Mouse (Mus musculus) embryo, embryonic 11 days (tissue): Measurements from ENCODE around the gene Gna11.

ENCODE experiments used
- DNase-seq: peaks from one replicate; pipeline ENCODE4 v3.0.0-alpha.2; 2015

Gna11 gene

DNA sequence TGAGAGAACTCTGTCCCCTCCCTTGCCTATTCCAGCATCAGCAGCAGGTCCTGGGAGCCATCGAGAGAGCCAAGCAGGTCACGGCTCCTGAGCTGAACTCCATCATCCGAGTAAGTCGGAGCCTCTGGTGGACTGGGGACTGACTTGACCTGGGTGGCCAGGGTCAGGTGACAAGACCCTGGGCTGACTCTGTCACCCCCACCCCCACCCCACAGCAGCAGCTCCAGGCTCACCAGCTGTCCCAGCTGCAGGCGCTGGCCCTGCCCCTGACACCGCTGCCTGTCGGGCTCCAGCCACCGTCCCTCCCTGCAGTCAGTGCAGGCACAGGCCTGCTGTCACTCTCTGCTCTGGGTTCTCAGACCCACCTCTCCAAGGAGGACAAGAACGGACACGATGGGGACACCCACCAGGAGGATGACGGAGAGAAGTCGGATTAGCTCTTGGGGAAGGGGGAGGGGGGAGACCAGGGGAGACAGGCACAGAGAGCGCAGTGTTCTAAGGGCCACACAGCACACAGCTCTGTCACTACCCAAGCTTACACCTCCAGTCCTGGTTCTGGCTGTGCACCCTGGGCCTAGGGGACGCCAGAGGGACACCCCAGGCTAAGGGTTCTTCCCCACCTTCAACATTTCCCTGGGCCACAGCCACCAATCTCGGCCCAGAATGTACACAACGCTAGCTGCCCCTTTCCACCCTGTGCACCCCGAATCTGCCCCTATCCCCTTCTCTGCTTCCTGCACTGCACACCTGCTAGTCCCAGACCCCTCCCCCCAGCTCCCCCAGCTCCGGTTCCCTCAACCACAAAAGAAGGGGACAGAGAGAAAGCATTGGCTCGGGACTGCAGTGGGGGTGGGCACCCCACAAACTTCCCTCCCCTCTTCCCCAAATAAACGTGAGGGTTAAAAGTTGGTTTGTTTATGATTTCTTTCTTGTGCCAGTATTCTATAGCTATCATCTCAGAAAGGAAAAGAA, 20.6 kb upstream of the Gna11 start:
- no peak for DNase-seq

DNA sequence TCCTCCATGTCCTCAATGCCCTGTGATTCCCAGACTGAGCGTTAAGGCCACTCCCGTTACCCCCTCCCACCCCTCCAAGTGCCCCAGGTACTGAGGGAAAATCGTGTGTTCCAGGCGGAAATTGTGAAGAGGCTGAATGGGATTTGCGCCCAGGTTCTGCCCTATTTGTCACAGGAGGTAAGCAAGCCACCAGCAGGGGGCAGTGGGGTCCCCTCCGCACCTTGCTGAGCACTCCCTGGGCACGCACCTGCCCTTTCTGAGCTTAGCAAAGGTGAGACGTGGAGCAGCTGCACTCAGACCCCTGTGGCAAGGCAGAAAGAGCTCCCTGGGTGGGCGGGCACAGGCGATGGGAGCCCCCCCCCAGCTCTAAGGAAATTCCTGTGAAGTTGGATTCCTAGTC, 19.7 kb upstream of the Gna11 start:
- DNase-seq: peak; percentile 78

- peak; percentile 71 for DNase-seq
These were observed 19.2 kb upstream of the Gna11 start for GRCm38 (mm10) chr10:81564216-81564615.

DNA sequence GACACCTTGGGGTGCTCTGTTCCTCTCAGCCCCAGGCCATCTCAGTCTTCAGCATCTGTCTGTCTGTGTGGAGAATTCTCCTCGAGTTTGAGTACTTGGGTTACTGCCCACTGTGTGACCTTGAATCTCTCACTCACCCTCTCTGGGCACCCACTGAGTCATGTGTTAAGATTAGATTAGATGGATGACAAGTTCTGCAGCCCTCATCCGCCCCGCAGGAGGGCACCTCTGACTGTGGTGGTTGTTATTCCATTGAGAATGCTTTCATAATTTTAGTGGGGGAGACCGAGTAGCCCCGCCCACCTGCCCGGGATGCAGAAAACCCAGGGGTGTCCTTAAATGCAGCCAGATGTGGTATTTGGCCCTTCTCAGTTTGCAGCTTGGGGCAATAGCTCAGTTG, 18.5 kb upstream of the Gna11 start:
- no peak for DNase-seq

DNA sequence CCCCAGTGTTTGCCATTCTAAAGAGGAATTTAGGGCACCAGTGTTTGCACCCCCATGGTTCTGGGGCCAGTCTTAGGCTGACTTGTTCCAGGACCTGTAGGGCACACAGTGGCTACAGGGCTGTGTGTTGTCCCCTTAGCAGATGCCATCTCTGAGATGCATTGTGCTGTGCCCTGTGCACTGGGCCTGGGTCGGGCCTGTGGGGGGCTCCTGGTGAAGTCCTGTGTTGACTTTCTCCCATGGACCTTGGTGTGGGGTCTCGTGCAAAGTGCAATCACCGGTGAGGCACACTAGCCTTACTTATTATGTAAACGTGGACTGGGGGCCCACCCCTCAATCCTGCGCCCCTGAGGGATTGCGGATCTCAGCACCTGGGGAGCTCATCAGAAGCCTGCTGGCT, 17.4 kb upstream of the Gna11 start:
- no peak for DNase-seq

GRCm38 (mm10) chr10:81560719-81561459, 15.9 kb upstream of the Gna11 start:
- peak; percentile 60 for DNase-seq

GRCm38 (mm10) chr10:81559627-81560539, 14.9 kb upstream of the Gna11 start:
- peak; percentile 46 for DNase-seq

DNA sequence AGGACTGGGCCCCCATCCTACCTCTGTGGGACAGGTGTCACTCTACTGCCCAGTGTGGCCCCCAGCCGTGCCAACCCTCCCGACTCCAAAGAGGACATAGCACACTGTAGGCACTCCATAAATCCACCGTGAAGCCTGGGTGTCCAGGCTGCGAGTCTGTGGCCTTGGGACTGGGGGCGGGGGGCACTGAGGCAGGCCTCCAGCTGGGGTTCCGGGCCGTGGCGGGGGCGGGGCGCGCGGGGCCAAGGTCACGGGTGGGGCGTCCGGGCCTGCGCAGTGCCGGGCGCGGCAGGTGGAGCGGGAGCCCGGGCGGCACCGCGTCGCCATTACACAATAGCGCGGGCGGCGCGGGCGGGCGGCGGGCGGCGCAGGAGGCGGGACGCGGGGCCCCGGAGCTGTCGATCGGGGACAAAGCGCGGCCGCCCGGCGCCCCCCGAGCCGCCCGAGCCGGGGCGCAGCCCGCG, 14.2 kb upstream of the Gna11 start, which contains the start of gene Aes:
Gene Aes, plus strand, starts transcription at position 326 of the 464 bp plus-strand sequence.
- peak; percentile 76 for DNase-seq

- DNase-seq: no peak
These were observed 12.5 kb upstream of the Gna11 start for GRCm38 (mm10) chr10:81557491-81557890.

DNA sequence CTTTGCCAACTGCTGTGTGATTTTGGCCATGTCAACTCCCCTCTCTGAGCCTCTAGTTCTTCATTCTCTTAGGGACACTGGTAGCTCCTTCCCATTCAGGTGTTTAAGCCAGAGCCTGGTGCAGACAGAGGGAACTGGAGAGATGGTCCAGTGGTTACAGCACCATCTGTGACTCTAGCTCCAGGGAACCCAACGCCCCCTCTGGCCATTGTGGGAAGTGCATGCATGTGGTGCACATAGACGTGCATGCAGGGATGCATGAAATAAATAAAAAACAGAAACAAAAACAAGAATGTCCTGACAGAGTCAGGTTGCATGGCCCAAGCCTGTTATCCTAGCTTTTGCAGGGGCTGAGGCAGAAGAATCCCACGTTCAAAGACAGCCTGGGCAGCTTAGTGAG, 11.3 kb upstream of the Gna11 start:
- DNase-seq: no peak

- no peak for DNase-seq
These were observed 9.1 kb upstream of the Gna11 start for GRCm38 (mm10) chr10:81553807-81554755.

GRCm38 (mm10) chr10:81553232-81553631, 8.2 kb upstream of the Gna11 start:
- no peak for DNase-seq

DNA sequence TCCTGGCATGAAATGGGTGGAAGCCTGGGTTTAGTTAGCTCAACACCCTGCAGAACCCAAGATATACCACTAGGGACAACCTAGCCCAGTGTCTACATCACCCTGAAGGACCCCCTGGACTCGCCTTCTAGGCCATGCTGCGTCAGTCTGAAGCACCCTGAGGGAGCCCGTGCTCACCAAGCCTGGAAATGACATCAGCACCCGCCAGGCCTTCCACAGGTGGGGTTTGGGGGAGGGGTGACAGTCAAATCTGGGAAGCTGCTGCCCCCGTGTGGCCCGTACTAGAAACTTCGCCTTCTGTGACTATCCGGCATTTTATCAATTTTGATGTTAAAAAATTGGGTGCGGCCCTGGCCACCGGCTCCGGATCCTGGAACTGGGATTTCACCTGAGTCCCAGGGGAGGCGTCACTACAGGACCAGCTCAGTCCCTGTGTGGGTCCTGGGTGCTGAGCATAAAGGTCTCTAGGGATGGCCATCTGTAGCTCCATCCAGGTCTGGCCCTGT, 6.7 kb upstream of the Gna11 start:
- peak; percentile 83 for DNase-seq

GRCm38 (mm10) chr10:81550257-81550656, 5.3 kb upstream of the Gna11 start:
- peak; percentile 76 for DNase-seq

DNA sequence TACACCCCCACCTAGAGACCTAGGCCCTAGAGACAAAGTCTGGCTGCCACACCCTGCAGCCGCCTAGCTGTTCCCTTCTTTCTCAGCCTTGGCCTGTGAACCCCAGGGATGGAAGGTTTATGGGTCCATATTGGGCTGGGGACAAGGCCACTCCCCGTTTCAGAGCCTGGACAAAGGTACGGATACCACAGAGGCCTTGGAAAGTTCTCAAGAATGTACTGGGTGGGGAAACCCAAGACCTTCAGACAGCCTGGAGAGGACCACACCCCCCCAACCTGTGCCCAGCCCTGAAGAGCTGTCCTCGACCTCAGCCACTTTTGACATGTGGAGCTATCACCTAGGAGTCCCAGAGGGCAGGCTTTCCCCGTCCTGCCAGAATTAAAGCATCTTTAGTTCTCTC, 4.0 kb upstream of the Gna11 start:
- no peak for DNase-seq

GRCm38 (mm10) chr10:81546788-81547571, 2.0 kb upstream of the Gna11 start:
- DNase-seq: no peak

GRCm38 (mm10) chr10:81546332-81546731, 1.3 kb upstream of the Gna11 start:
- DNase-seq: no peak

DNA sequence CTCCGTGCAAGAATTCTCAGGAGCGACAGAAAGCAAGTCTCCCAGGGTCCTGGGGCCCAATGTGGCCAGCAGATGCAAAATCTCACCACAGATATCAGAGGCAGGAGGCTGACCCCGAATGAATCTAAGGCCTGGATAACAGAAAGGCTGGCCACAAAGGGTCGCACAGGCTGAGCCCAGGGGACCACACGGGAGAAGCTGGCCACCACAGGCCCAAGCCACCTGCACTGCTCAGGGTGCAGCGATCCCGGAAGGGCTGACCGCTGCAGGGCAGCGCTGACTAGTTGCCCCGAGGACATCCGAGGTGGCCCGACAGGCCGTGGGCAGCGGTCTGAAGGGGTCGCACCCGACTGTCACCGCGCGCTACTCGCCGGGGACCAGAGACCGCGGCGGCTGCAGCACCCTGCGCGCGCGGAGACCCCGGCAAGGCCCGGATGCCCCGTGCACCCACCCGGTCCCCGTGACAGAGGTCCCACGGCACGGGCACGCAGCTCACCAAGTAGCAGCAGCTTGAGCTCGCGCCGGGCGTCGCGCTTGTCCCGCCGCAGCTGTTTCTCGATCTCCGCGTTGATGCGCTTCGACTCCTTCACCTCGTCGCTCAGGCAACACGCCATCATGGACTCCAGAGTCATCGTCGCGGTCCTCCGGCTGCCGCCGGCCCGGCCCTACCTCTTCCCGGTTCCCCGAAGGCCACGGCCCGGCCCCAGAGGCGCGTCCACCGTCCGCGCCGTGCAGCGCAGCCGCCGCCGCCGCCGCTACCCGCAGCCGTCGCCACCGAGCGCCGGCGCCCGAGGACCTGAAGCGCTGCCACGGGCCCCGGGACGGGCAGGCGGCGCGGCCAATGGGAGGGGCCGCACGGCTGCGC, 462 bp downstream of the Gna11 start:
- DNase-seq: no peak

DNA sequence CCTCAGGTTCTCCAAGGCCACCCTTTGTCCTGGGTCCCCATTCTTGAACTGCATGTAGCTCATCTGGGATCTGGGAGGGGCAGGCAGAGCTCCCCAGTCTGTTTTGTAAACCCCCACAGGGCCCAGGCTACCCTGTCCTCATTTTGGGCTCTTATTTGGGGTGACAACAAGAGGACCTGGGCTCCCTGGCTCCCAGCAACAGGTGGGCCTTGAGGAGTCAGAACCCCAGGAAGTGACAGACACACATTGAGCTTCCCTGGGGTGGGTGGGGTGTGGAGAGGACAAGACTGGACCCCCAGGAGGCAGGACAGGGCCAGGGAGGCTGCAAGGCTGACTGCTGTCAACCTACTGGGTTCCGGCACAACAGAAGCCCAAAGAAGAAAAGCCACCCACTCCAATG, 1.4 kb downstream of the Gna11 start:
- DNase-seq: no peak
